Mouse (Mus musculus) kidney, postnatal 0 days (tissue): Measurements from ENCODE around the gene Gpx7. TPM values are rescaled to one million over a fixed set of nuclear protein-coding genes. Genes with fewer than 3 reads are reported as not detected.

Experiments
- ATAC-seq: fragments of 200-750 bp; cut with Nextera tagmentation; replicated peaks from 2 replicates; pipeline ENCODE4 v1.8.0; 2017; ENCODE audit warnings: low read depth, moderate number of reproducible peaks, moderate TSS enrichment, moderate library complexity; ENCODE audit not compliant: low FRiP score
- DNase-seq: peaks from one replicate; pipeline ENCODE4 v3.0.0-alpha.2; 2016; ENCODE audit warnings: low spot score
- H3K27ac ChIP-seq: fragments of 300-500 bp; sonication (generic); 2 replicates; pipeline ENCODE4 v1.5.1; 2014; ENCODE audit warnings: mild to moderate bottlenecking
- H3K27me3 ChIP-seq: fragments of 300-500 bp; sonication (generic); 2 replicates; pipeline ENCODE4 v1.6.1; 2014; ENCODE audit warnings: low read length, mixed read lengths; ENCODE audit not compliant: insufficient read depth
- H3K36me3 ChIP-seq: fragments of 300-500 bp; sonication (generic); 2 replicates; pipeline ENCODE4 v1.6.1; 2014; ENCODE audit warnings: low read length, mixed read lengths; ENCODE audit not compliant: insufficient read depth
- H3K4me1 ChIP-seq: fragments of 300-500 bp; sonication (generic); replicated peaks from 2 replicates; pipeline ENCODE4 v1.6.1; 2014; ENCODE audit warnings: antibody characterized with exemption, low read length, mixed read lengths; ENCODE audit not compliant: insufficient read depth
- H3K4me2 ChIP-seq: fragments of 300-500 bp; sonication (generic); 2 replicates; pipeline ENCODE4 v1.6.1; 2014; ENCODE audit warnings: mild to moderate bottlenecking, low read length, moderate library complexity, mixed read lengths
- H3K4me3 ChIP-seq: fragments of 300-500 bp; sonication (generic); replicated peaks from 2 replicates; pipeline ENCODE4 v1.5.1; 2014; ENCODE audit warnings: low read depth, low read length
- H3K9ac ChIP-seq: fragments of 300-500 bp; sonication (generic); 2 replicates; pipeline ENCODE4 v1.6.1; 2014; ENCODE audit warnings: low read depth, low read length
- H3K9me3 ChIP-seq: fragments of 300-500 bp; sonication (generic); replicated peaks from 2 replicates; pipeline ENCODE4 v1.6.1; 2016; ENCODE audit warnings: low read length, inconsistent platforms, mixed read lengths
- CTCF ChIP-seq: IDR thresholded peaks from 2 replicates; pipeline ENCODE4 v1.5.1; 2016; ENCODE audit warnings: antibody characterized with exemption, low read depth, mild to moderate bottlenecking, moderate library complexity
- WGBS: fragments of 180-500 bp; shearing (Covaris S2); extraction: QIAGEN DNeasy Blood & Tissue Kit; methylation state at CpG from one replicate; pipeline ENCODE4 v1.1.7; 2014; 5-methylcytosine and 5-hydroxymethylcytosine counted together
- polyA plus RNA-seq: library from polyadenylated mRNA; unstranded; fragments of >200 nt; fragmentation: Nextera tagmentation; extraction: Ambion mirVana; gene quantifications from 2 replicates; pipeline ENCODE4 v1.2.1, GENCODE M21; 2015

The Gpx7 gene
- polyA plus RNA-seq, 1 experiment from 2014 or later = 60.4 TPM

DNA sequence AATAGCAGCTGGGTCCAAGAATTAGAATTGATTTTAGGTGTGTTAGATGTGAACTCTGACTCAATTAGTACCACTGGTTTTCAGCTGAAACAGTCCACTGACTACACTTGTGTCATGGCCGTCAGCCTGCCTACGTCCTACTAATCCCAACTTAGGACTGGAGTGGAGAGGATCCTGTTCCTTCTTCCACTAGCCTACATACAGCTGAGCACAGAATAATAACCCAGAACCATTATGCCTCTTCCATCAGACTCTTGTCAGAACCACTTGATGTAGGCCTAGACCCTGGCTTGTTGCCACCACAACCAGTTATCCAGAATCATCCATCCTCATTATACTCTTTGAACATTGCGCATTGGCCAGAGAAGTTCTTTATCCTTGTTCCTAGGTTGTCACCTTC, 28.0 kb upstream of the Gpx7 start:
- ATAC-seq = no peak
- no peak for DNase-seq
- 92% methylated on average over 3 of the region's 3 CpGs for WGBS

DNA sequence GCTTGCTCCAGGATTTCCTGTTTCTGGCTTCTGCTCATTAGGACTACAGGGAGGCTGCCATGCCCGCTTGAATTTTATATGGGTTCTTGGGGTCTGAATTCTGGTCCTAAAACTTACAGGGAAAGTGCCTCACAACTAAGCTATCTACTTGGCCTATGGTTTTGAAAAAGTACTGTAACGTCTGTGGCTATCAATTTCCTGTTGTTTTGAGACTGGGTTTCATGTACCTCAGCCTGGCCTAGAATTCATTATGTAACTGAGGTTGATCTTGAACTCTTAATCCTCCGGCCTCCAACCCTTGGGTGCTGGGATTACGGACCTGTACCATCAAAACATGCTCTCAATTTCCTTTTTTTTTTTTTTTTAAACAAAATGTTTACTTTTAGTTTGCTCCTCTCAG, 27.5 kb upstream of the Gpx7 start:
- DNase-seq (no peak), ATAC-seq (no peak)
- Histone ChIP-seq H3K4me3 (no peak overlapping the region), H3K27me3 (no peaks in the 10 kb centered on the region), H3K4me2 (no peak overlapping the region), H3K4me1 (no peaks in the 10 kb centered on the region), H3K9ac (no peak overlapping the region), H3K9me3 (no peaks in the 10 kb centered on the region), H3K36me3 (no peaks in the 10 kb centered on the region), H3K27ac (no peak overlapping the region)
- TF ChIP-seq CTCF = no peak
- WGBS = 74% methylated on average over 4 of the region's 4 CpGs

More for the DNA sequence above, 28.0 kb upstream of the Gpx7 start:
- Histone ChIP-seq H3K4me2 (no peak overlapping the region), H3K9ac (no peak overlapping the region), H3K27ac (no peak overlapping the region), H3K4me1 (no peaks in the 10 kb centered on the region), H3K9me3 (no peaks in the 10 kb centered on the region), H3K36me3 (no peaks in the 10 kb centered on the region), H3K4me3 (no peak overlapping the region), H3K27me3 (no peaks in the 10 kb centered on the region)
- TF ChIP-seq CTCF = no peak

DNA sequence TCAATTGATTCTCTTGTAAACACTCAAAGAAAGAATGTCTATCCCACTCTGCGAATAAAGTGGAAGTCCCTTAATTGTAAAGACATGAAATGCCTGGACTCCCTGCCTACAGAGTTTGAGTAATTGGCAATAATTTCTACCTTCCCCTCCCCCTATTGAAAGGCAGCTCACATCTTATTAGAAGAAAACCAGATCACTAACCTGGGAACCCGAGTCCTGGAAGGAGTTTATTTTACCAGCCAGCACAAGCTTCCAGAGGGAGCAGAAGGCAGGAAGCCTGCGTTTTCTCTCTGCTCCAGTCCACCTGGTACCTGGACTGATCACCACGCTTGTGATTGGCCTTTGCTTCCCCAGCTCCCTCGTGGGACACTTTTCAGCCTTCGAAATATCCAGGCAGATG, 26.6 kb upstream of the Gpx7 start:
- Histone ChIP-seq H3K27ac (no peak overlapping the region), H3K4me1 (no peaks in the 10 kb centered on the region), H3K9me3 (no peaks in the 10 kb centered on the region), H3K9ac (no peak overlapping the region), H3K4me3 (no peak overlapping the region), H3K36me3 (no peaks in the 10 kb centered on the region), H3K27me3 (no peaks in the 10 kb centered on the region), H3K4me2 (no peak overlapping the region)
- DNase-seq (no peak), ATAC-seq (no peak)
- no peak for TF ChIP-seq CTCF
- WGBS = 26% methylated on average over 6 of the region's 6 CpGs

DNA sequence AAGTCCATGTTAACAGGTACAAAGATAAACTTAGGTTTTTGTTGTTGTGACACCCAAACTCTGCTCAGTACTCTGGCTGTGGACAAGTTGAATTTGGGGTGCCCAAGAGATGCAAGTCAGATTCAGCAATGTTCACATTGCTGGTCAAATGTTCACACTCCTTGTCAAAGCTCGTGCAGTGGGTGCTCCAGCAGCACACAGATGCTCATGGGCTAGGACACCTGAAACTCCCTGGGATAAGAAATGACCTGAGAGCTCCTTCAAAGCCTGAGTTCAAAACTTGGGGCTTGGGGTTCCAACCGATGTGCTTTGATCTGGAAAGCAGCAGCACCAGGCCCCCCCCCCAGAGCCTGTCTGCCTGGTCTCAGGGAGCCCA, 24.8 kb upstream of the Gpx7 start:
- Histone ChIP-seq H3K27me3 (no peaks in the 10 kb centered on the region), H3K4me3 (no peak overlapping the region), H3K27ac (no peak overlapping the region), H3K4me2 (no peak overlapping the region), H3K9me3 (no peaks in the 10 kb centered on the region), H3K36me3 (no peaks in the 10 kb centered on the region), H3K9ac (no peak overlapping the region), H3K4me1 (no peaks in the 10 kb centered on the region)
- no peak for TF ChIP-seq CTCF
- no peak for ATAC-seq
- no peak for DNase-seq
- WGBS = 36% methylated on average over 2 of the region's 2 CpGs

DNA sequence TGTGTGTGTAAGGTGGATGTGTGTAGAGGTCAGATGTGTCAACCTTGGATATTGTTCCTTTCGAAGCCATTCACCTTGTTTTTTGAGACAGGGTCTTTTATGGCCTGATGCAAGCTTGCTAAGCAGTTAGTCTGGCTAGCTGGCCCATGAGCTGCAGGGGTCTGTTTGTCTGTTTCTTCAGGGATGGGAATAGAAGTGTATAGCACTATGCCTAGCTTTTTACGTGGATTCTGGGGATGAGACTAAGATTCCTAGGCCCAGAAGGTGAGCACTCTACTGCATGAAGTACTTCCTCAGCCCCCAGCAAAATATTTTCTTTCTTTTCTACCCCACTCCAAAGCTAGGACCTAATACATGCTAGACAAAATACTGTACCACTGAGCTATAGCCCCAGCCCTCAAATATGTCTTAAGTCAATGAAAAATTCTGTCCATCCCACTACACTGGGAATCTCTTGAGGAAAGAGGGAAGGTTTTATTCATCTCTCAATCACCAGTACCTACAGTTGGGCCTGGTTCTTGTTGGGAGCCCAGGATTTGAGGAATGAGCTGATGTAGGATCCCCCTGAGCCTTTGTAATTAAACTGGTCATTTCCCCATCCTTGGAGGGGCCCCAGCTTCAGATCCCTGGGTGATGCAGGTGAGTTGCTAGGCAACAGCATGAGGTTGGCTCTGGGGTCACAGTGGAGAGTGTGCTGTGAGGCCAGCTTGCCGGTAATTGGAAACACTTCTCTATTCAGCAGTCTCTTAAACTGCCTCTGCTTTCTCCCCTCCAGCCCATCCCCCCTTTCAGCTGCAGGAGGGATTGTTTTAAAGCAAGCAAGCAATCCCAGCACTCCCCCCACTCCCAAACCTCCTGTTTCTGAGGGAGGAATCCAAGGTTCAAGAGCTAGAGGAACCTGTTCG, 24.1 kb upstream of the Gpx7 start:
- Histone ChIP-seq H3K9me3 (no peaks in the 10 kb centered on the region), H3K36me3 (no peaks in the 10 kb centered on the region), H3K4me2 (no peak overlapping the region), H3K4me1 (no peaks in the 10 kb centered on the region), H3K27me3 (no peaks in the 10 kb centered on the region), H3K4me3 (no peak overlapping the region), H3K9ac (no peak overlapping the region), H3K27ac (no peak overlapping the region)
- WGBS = 46% methylated on average over 4 of the region's 4 CpGs
- TF ChIP-seq CTCF = no peak
- DNase-seq (no peak), ATAC-seq (0 out of 2 replicates have a peak, but pooled peaks have one; percentile 43)

DNA sequence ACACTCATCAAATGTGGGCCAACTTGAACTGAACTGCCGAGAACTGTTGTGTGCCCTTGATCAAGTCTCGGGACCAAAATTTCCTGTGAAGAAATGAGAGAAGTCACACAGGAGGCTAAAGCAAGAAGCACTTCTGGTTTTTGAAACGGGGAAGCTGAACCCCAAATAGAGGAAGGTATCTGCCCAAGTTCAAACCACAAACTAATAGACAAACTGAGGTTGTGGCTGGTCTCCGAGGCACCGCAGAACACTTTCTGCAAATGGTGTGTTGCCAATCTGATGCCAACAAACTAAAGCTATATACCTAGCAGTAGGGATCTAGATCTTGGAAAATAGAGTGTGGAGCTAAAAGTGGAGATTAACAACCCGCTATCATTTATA, 21.6 kb upstream of the Gpx7 start:
- Histone ChIP-seq H3K4me3 (no peak overlapping the region), H3K9me3 (no peaks in the 10 kb centered on the region), H3K9ac (no peak overlapping the region), H3K36me3 (no peaks in the 10 kb centered on the region), H3K27me3 (no peaks in the 10 kb centered on the region), H3K4me1 (no peaks in the 10 kb centered on the region), H3K27ac (no peak overlapping the region), H3K4me2 (no peak overlapping the region)
- no peak for TF ChIP-seq CTCF
- ATAC-seq = no peak
- DNase-seq = no peak
- WGBS = 86% methylated on average over 6 of the region's 6 CpGs
